Mouse (Mus musculus) induced T-regulatory cell, adult 2 months (primary cell): ENCODE results near the gene Esp3.
"Not testable (repeated sequence)": the region's sequence is repeated elsewhere in the genome, so short reads cannot be mapped to it uniquely, and the experiment has no call there.

Source experiments
- DNase-seq: peaks from one replicate; pipeline ENCODE4 v3.0.0-alpha.2; 2012; ENCODE audit warnings: low read depth

The Esp3 gene

DNA sequence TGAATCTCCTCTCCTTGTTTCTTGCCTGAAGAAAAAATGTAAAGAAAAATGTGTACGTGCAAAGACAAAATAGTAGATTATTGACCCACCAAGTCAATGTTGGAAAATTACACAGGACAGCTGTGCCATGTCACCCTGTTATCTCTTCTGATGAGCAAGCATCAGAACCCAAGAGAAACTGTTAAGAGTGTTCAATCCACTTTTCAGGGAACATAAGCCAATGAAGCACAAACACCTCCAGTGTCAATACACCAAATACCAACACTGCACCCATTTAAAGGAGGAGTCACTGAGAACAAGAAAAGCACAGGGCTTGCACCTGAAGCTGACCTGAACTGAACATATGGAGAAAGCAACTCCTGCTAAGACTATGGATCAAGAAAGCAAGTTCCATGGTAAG, at the start of gene Esp3:
Esp3 (plus strand) TSS at position 301 of the 400 bp plus-strand sequence.
- DNase-seq, result not testable (repeated sequence)

- not testable (repeated sequence) for DNase-seq
Observed at GRCm38 (mm10) chr17:40583906-40584305, 48.0 kb upstream of the Esp3 start.

- no peak for DNase-seq
Observed at GRCm38 (mm10) chr17:40591297-40591696, 40.6 kb upstream of the Esp3 start.

GRCm38 (mm10) chr17:40598294-40598693, 33.6 kb upstream of the Esp3 start, which contains the start of gene Esp4:
TSS of gene Esp4 (plus strand) at chr17:40598594.
- no peak for DNase-seq

- DNase-seq, result not testable (repeated sequence)
Observed at GRCm38 (mm10) chr17:40662118-40662679, 30.3 kb downstream of the Esp3 start.

GRCm38 (mm10) chr17:40663161-40663811, 31.4 kb downstream of the Esp3 start:
- DNase-seq, result not testable (repeated sequence)
